In the genomic region with DNA sequence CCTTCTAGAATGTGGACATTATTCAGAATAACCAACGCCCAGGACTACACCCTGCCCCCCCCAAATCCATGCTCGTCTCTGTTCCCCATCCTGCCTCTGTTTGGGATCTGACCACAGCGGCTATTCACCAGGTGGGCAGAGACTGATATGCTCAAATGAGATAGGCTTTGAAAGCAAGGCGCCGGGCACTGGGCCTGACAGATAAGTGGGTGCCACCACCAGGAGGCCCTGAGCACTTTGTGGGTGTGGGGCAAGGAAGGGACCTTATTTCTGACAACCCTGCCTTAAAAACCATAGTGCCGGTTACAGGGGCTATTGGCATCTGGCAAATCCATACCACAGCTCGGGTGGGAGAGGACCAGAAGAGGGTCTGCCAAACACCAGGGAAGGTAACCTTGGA, we compare ENCODE assay signal across 17 mouse cellular contexts. TPM values are rescaled to one million over a fixed set of nuclear protein-coding genes. Genes with fewer than 3 reads are reported as not detected.
DNase-seq lines count a peak whose midpoint lies in the region; ATAC-seq and TF ChIP-seq lines count a peak whose summit lies in the region.
"Had no signal": no experiment of that assay in that cellular context is flagged by ENCODE, and none has a peak within 500 bp of the region (broad histone marks: within the 10 kb centered on the region; RNA-seq: fewer than 3 reads in every experiment).

No protein-coding gene starts in this region.

- peaks cover 37% of the 10 kb centered on the region for H3K4me1 ChIP-seq in heart, embryonic 12.5 days (replicated peaks)
- peaks cover 4 to 62% of the 10 kb centered on the region in 2 experiments for H3K4me1 ChIP-seq in MEL (ENCODE audit: control insufficient read depth in 1 of 2, insufficient read depth in 2 of 2, low read length in 2 of 2)
- peaks cover 62% of the 10 kb centered on the region for H3K4me1 ChIP-seq in liver, embryonic 16.5 days (ENCODE audit: control insufficient read depth, low read depth, low read length)
- H3K4me1 ChIP-seq in intestine, embryonic 16.5 days (ENCODE audit: control insufficient read depth, insufficient read depth, low read length): peaks cover 23% of the 10 kb centered on the region

- no peak for DNase-seq in heart, postnatal 36 days
- DNase-seq in MEL (ENCODE audit: low read depth, low spot score): peak; percentile 84
- DNase-seq: adrenal gland, postnatal 25 days; cerebellum, adult 11 months; gastrocnemius, postnatal 36 days; kidney, adult 9 months; retina, postnatal 1 day had no signal

- peaks cover 12% of the 10 kb centered on the region for H3K36me3 ChIP-seq in heart, embryonic 12.5 days
- H3K36me3 ChIP-seq in MEL (ENCODE audit: control insufficient read depth in 1 of 2, insufficient read depth in 2 of 2, low read length in 2 of 2): peaks cover 0 to 39% of the 10 kb centered on the region in 2 experiments; a peak in 2 of 4 replicates
- H3K36me3 ChIP-seq in liver, embryonic 16.5 days (ENCODE audit: control insufficient read depth, insufficient read depth): no peaks in the 10 kb centered on the region
- H3K36me3 ChIP-seq in intestine, embryonic 16.5 days (ENCODE audit: control insufficient read depth, insufficient read depth, low read length): no peaks in the 10 kb centered on the region

- H3K4me3 ChIP-seq in heart, embryonic 12.5 days: no peak overlapping the region
- peak overlapping the region; percentile 33 to 36 for H3K4me3 ChIP-seq in MEL (ENCODE audit: control insufficient read depth in 1 of 2, insufficient read depth in 1 of 2, low read depth in 2 of 2, low read length in 2 of 2)
- peak overlapping the region; percentile 52 for H3K4me3 ChIP-seq in liver, embryonic 16.5 days (ENCODE audit: low read depth, low read length)
- H3K4me3 ChIP-seq in intestine, embryonic 16.5 days (ENCODE audit: low read length): no peak overlapping the region
- H3K4me3 ChIP-seq: neural tube, embryonic 13.5 days had no signal

- H3K27ac ChIP-seq in heart, embryonic 12.5 days (ENCODE audit: poor library complexity, severe bottlenecking): no peak overlapping the region
- H3K27ac ChIP-seq in MEL (ENCODE audit: control insufficient read depth, low read depth, low read length): peak overlapping the region; percentile 93
- H3K27ac ChIP-seq in liver, embryonic 16.5 days (ENCODE audit: low read length): peak overlapping the region; percentile 97
- no peak overlapping the region for H3K27ac ChIP-seq in intestine, embryonic 16.5 days (ENCODE audit: low read length)
- H3K27ac ChIP-seq: macrophage; neural tube, embryonic 13.5 days had no signal

- peaks cover 9% of the 10 kb centered on the region for H3K79me2 ChIP-seq in MEL (ENCODE audit: control insufficient read depth, insufficient read depth, low read length, poor library complexity)

- intact Hi-C loops in heart, postnatal 36 days (cut with DNase I): no loop called here

- no peak for TF ChIP-seq POLR2A in MEL (IDR thresholded peaks at IDR 0.05; ENCODE audit: control insufficient read depth in 1 of 2, insufficient read depth in 1 of 2, low read depth in 1 of 2, low read length in 2 of 2, poor library complexity in 1 of 2)

- ATAC-seq in heart, embryonic 12.5 days (ENCODE audit: insufficient number of reproducible peaks, low FRiP score): peak; percentile 34; the same call in 1 of the 2 replicates
- peak; percentile 87 for ATAC-seq in erythroid progenitor cell, adult 5-6 weeks (replicated peaks; ENCODE audit: low FRiP score, poor library complexity, severe bottlenecking)
- peak; percentile 86 for ATAC-seq in liver, embryonic 16.5 days (ENCODE audit: low read depth)
- ATAC-seq in monocyte, adult 5-6 weeks (replicated peaks; ENCODE audit: insufficient number of reproducible peaks, low FRiP score, low TSS enrichment, poor library complexity, severe bottlenecking): no peak
- ATAC-seq in activated CD4-positive, CD25-positive, alpha-beta regulatory T cell, adult 4 months: no peak
- ATAC-seq in intestine, embryonic 16.5 days: no peak
- ATAC-seq: hindbrain, embryonic 16.5 days had no signal

- no peak overlapping the region for H3K4me2 ChIP-seq in heart, embryonic 12.5 days
- H3K4me2 ChIP-seq in liver, embryonic 16.5 days (ENCODE audit: low read depth, low read length): peak overlapping the region; percentile 58
- H3K4me2 ChIP-seq in intestine, embryonic 16.5 days (ENCODE audit: low read depth, low read length): no peak overlapping the region
- H3K4me2 ChIP-seq: neural tube, embryonic 13.5 days had no signal

- 72% methylated on average over 7 of the region's 7 CpGs for WGBS in heart, embryonic 12.5 days
- WGBS in liver, embryonic 16.5 days (ENCODE audit: insufficient replicate concordance): 20% methylated on average over 7 of the region's 7 CpGs
- WGBS in intestine, embryonic 16.5 days: 85% methylated on average over 7 of the region's 7 CpGs

- peak; percentile 87 to 97 for TF ChIP-seq EP300 in MEL (IDR thresholded peaks at IDR 0.05; ENCODE audit: low read depth in 1 of 2, low read length in 2 of 2)

- H3K27me3 ChIP-seq in heart, embryonic 12.5 days (replicated peaks): no peaks in the 10 kb centered on the region
- no peaks in the 10 kb centered on the region for H3K27me3 ChIP-seq in MEL (ENCODE audit: control insufficient read depth in 1 of 2, insufficient read depth in 2 of 2, low read length in 2 of 2)
- no peaks in the 10 kb centered on the region for H3K27me3 ChIP-seq in liver, embryonic 16.5 days (ENCODE audit: control insufficient read depth, insufficient read depth, low read depth, low read length)
- no peaks in the 10 kb centered on the region for H3K27me3 ChIP-seq in intestine, embryonic 16.5 days (replicated peaks; ENCODE audit: control insufficient read depth, insufficient read depth, low read length)

- no peak for TF ChIP-seq RAD21 in MEL (IDR thresholded peaks at IDR 0.05; ENCODE audit: low read depth, low read length)

- H3K9ac ChIP-seq in heart, embryonic 12.5 days: no peak overlapping the region
- peak overlapping the region; percentile 61 for H3K9ac ChIP-seq in MEL (ENCODE audit: control insufficient read depth, low read depth, low read length, poor library complexity, severe bottlenecking)
- H3K9ac ChIP-seq in liver, embryonic 16.5 days (ENCODE audit: low read depth, low read length): peak overlapping the region; percentile 71
- no peak overlapping the region for H3K9ac ChIP-seq in intestine, embryonic 16.5 days (ENCODE audit: low read depth, low read length)
- H3K9ac ChIP-seq: neural tube, embryonic 13.5 days had no signal

- peak in 1 of 3 experiments; percentile 12; a peak in 2 of 6 replicates for TF ChIP-seq CTCF in MEL (IDR thresholded peaks at IDR 0.05 in 2 of 3, conservative IDR thresholded peaks at IDR 0.05 in 1 of 3; ENCODE audit: control insufficient read depth in 1 of 3, insufficient read depth in 1 of 3, low read depth in 2 of 3, low read length in 3 of 3, poor library complexity in 1 of 3, severe bottlenecking in 1 of 3)

- H3K9me3 ChIP-seq in heart, embryonic 12.5 days (replicated peaks): no peaks in the 10 kb centered on the region
- no peaks in the 10 kb centered on the region for H3K9me3 ChIP-seq in MEL (replicated peaks; ENCODE audit: insufficient read depth, low read length)
- H3K9me3 ChIP-seq in liver, embryonic 16.5 days (replicated peaks; ENCODE audit: control insufficient read depth, low read length): no peaks in the 10 kb centered on the region
- H3K9me3 ChIP-seq in intestine, embryonic 16.5 days (ENCODE audit: control insufficient read depth, low read length): no peaks in the 10 kb centered on the region
- H3K9me3 ChIP-seq: neural tube, embryonic 13.5 days had no signal

RNA-seq across cellular contexts. Expression of gene Lgals1, which starts 3.8 kb away (rescaled TPM):
- polyA plus RNA-seq in heart, embryonic 12.5 days (2016; fragmentation: Nextera tagmentation; extraction: Ambion mirVana): 667 and 690 TPM in 2 replicates
- total RNA-seq in heart, postnatal 36 days (2021): 100 to 1,000 TPM; 180 to 208 TPM
- total RNA-seq in MEL (2012; rRNA removed): 974 and 1,054 TPM in 2 replicates
- 1,000 to 10,000 TPM in 1 of 2 experiments, 100 to 1,000 TPM in 1; 646 to 1,010 TPM for polyA plus RNA-seq in MEL (2012; ENCODE audit: insufficient read depth in 1 of 2, insufficient read length in 2 of 2, low read depth in 1 of 2, low replicate concordance in 2 of 2, missing spikeins in 1 of 2)
- 66.7 and 92.6 TPM in 2 replicates for total RNA-seq in erythroid progenitor cell, adult 5-6 weeks (2015; ENCODE audit: low replicate concordance)
- 67.5 and 70.4 TPM in 2 replicates for total RNA-seq in erythroid progenitor cell, adult 5-6 weeks (2017; ENCODE audit: low replicate concordance)
- 295 and 318 TPM in 2 replicates for polyA plus RNA-seq in liver, embryonic 16.5 days (2015; fragmentation: Nextera tagmentation; extraction: Ambion mirVana)
- total RNA-seq in monocyte, adult 5-6 weeks (2017): 404 to 1,073 TPM (median 510 TPM) in 3 replicates
- 1,000 to 10,000 TPM in 1 of 2 experiments, 100 to 1,000 TPM in 1; 804 to 1,171 TPM for polyA plus RNA-seq in activated CD4-positive, CD25-positive, alpha-beta regulatory T cell, adult 4 months (2017; shearing (Covaris generic))
- 865 and 927 TPM in 2 replicates for polyA plus RNA-seq in intestine, embryonic 16.5 days (2015; fragmentation: Nextera tagmentation; extraction: Ambion mirVana)

RNA-seq across cellular contexts. Expression of gene Pdxp, which starts 9.0 kb away (rescaled TPM):
- 33.4 and 34.2 TPM in 2 replicates for polyA plus RNA-seq in heart, embryonic 12.5 days (2016; fragmentation: Nextera tagmentation; extraction: Ambion mirVana)
- under 1 TPM; 0.60 to 0.78 TPM for total RNA-seq in heart, postnatal 36 days (2021)
- 16.7 and 21.5 TPM in 2 replicates for total RNA-seq in MEL (2012; rRNA removed)
- polyA plus RNA-seq in MEL (2012; ENCODE audit: insufficient read depth in 1 of 2, insufficient read length in 2 of 2, low read depth in 1 of 2, low replicate concordance in 2 of 2, missing spikeins in 1 of 2): 10 to 100 TPM in 1 of 2 experiments, not detected in 1; 25.4 TPM
- 0.72 and 2.1 TPM in 2 replicates for total RNA-seq in erythroid progenitor cell, adult 5-6 weeks (2015; ENCODE audit: low replicate concordance)
- total RNA-seq in erythroid progenitor cell, adult 5-6 weeks (2017; ENCODE audit: low replicate concordance): 1.4 TPM in 1 of 2 replicates, not detected in the other
- 2.7 and 3.1 TPM in 2 replicates for polyA plus RNA-seq in liver, embryonic 16.5 days (2015; fragmentation: Nextera tagmentation; extraction: Ambion mirVana)
- 1.1 to 3.5 TPM in 2 of 3 replicates, not detected in the other for total RNA-seq in monocyte, adult 5-6 weeks (2017)
- 1 to 10 TPM; 2.5 TPM for polyA plus RNA-seq in activated CD4-positive, CD25-positive, alpha-beta regulatory T cell, adult 4 months (2017; shearing (Covaris generic))
- polyA plus RNA-seq in intestine, embryonic 16.5 days (2015; fragmentation: Nextera tagmentation; extraction: Ambion mirVana): 2.2 and 6.4 TPM in 2 replicates

RNA-seq across cellular contexts. Expression of gene Nol12, which starts 12.0 kb away (rescaled TPM):
- 37.9 and 39.9 TPM in 2 replicates for polyA plus RNA-seq in heart, embryonic 12.5 days (2016; fragmentation: Nextera tagmentation; extraction: Ambion mirVana)
- 10 to 100 TPM; 14.2 to 16.2 TPM for total RNA-seq in heart, postnatal 36 days (2021)
- total RNA-seq in MEL (2012; rRNA removed): 39.0 and 40.8 TPM in 2 replicates
- polyA plus RNA-seq in MEL (2012; ENCODE audit: insufficient read depth in 1 of 2, insufficient read length in 2 of 2, low read depth in 1 of 2, low replicate concordance in 2 of 2, missing spikeins in 1 of 2): 100 to 1,000 TPM in 1 of 2 experiments, not detected in 1; 127 TPM
- 12.6 and 22.6 TPM in 2 replicates for total RNA-seq in erythroid progenitor cell, adult 5-6 weeks (2015; ENCODE audit: low replicate concordance)
- total RNA-seq in erythroid progenitor cell, adult 5-6 weeks (2017; ENCODE audit: low replicate concordance): 6.8 and 11.2 TPM in 2 replicates
- polyA plus RNA-seq in liver, embryonic 16.5 days (2015; fragmentation: Nextera tagmentation; extraction: Ambion mirVana): 24.0 and 25.1 TPM in 2 replicates
- 8.3 to 18.0 TPM (median 11.6 TPM) in 3 replicates for total RNA-seq in monocyte, adult 5-6 weeks (2017)
- 10 to 100 TPM; 44.5 to 46.9 TPM for polyA plus RNA-seq in activated CD4-positive, CD25-positive, alpha-beta regulatory T cell, adult 4 months (2017; shearing (Covaris generic))
- polyA plus RNA-seq in intestine, embryonic 16.5 days (2015; fragmentation: Nextera tagmentation; extraction: Ambion mirVana): 38.1 and 43.7 TPM in 2 replicates

RNA-seq across cellular contexts. Expression of gene Sh3bp1, which starts 23.1 kb away (rescaled TPM):
- polyA plus RNA-seq in heart, embryonic 12.5 days (2016; fragmentation: Nextera tagmentation; extraction: Ambion mirVana): 26.2 and 26.8 TPM in 2 replicates
- 1 to 10 TPM; 5.8 to 6.5 TPM for total RNA-seq in heart, postnatal 36 days (2021)
- total RNA-seq in MEL (2012; rRNA removed): 17.1 and 21.0 TPM in 2 replicates
- 10 to 100 TPM in 1 of 2 experiments, not detected in 1; 80.2 TPM for polyA plus RNA-seq in MEL (2012; ENCODE audit: insufficient read depth in 1 of 2, insufficient read length in 2 of 2, low read depth in 1 of 2, low replicate concordance in 2 of 2, missing spikeins in 1 of 2)
- 17.7 and 21.4 TPM in 2 replicates for total RNA-seq in erythroid progenitor cell, adult 5-6 weeks (2015; ENCODE audit: low replicate concordance)
- total RNA-seq in erythroid progenitor cell, adult 5-6 weeks (2017; ENCODE audit: low replicate concordance): 0.26 and 7.1 TPM in 2 replicates
- polyA plus RNA-seq in liver, embryonic 16.5 days (2015; fragmentation: Nextera tagmentation; extraction: Ambion mirVana): 13.1 and 14.2 TPM in 2 replicates
- 18.5 to 41.3 TPM (median 19.2 TPM) in 3 replicates for total RNA-seq in monocyte, adult 5-6 weeks (2017)
- 10 to 100 TPM; 43.8 to 75.5 TPM for polyA plus RNA-seq in activated CD4-positive, CD25-positive, alpha-beta regulatory T cell, adult 4 months (2017; shearing (Covaris generic))
- 21.5 and 23.3 TPM in 2 replicates for polyA plus RNA-seq in intestine, embryonic 16.5 days (2015; fragmentation: Nextera tagmentation; extraction: Ambion mirVana)

RNA-seq across cellular contexts. Expression of gene Gm49510, which starts 23.2 kb away (rescaled TPM):
- polyA plus RNA-seq in heart, embryonic 12.5 days (2016; fragmentation: Nextera tagmentation; extraction: Ambion mirVana): 0.15 and 0.47 TPM in 2 replicates
- total RNA-seq in heart, postnatal 36 days (2021): not detected
- total RNA-seq in MEL (2012; rRNA removed): 0.27 TPM in 1 of 2 replicates, not detected in the other
- polyA plus RNA-seq in MEL (2012; ENCODE audit: insufficient read depth in 1 of 2, insufficient read length in 2 of 2, low read depth in 1 of 2, low replicate concordance in 2 of 2, missing spikeins in 1 of 2): under 1 TPM in 1 of 2 experiments, not detected in 1; 0.17 TPM
- total RNA-seq in erythroid progenitor cell, adult 5-6 weeks (2015; ENCODE audit: low replicate concordance): 1.3 TPM in 1 of 2 replicates, not detected in the other
- not detected in 2 replicates for total RNA-seq in erythroid progenitor cell, adult 5-6 weeks (2017; ENCODE audit: low replicate concordance)
- 0.18 and 0.22 TPM in 2 replicates for polyA plus RNA-seq in liver, embryonic 16.5 days (2015; fragmentation: Nextera tagmentation; extraction: Ambion mirVana)
- total RNA-seq in monocyte, adult 5-6 weeks (2017): 1.7 to 3.9 TPM (median 1.9 TPM) in 3 replicates
- not detected for polyA plus RNA-seq in activated CD4-positive, CD25-positive, alpha-beta regulatory T cell, adult 4 months (2017; shearing (Covaris generic))
- polyA plus RNA-seq in intestine, embryonic 16.5 days (2015; fragmentation: Nextera tagmentation; extraction: Ambion mirVana): 0.21 and 0.55 TPM in 2 replicates
- total RNA-seq: adrenal gland, postnatal 25 days; gastrocnemius, postnatal 36 days; liver, adult 2 months had no signal
- polyA plus RNA-seq: hindbrain, embryonic 16.5 days; liver, adult 2 months; macrophage; neural tube, embryonic 13.5 days had no signal

Comparison
In these comparisons a context has a peak if more than half of its experiments do, and no peak if none do; other contexts are left out.
1. ATAC-seq: peak in heart, embryonic 12.5 days (single experiment), erythroid progenitor cell, adult 5-6 weeks (single experiment) and liver, embryonic 16.5 days (single experiment); none in monocyte, adult 5-6 weeks (single experiment), activated CD4-positive, CD25-positive, alpha-beta regulatory T cell, adult 4 months (single experiment) and intestine, embryonic 16.5 days (single experiment).
2. H3K27ac ChIP-seq: peak in MEL (single experiment) and liver, embryonic 16.5 days (single experiment); none in heart, embryonic 12.5 days (single experiment) and intestine, embryonic 16.5 days (single experiment).
3. H3K4me3 ChIP-seq: peak in MEL (2 of 2) and liver, embryonic 16.5 days (single experiment); none in heart, embryonic 12.5 days (single experiment) and intestine, embryonic 16.5 days (single experiment).
4. H3K9ac ChIP-seq: peak in MEL (single experiment) and liver, embryonic 16.5 days (single experiment); none in heart, embryonic 12.5 days (single experiment) and intestine, embryonic 16.5 days (single experiment).